Mouse (Mus musculus) adrenal gland, postnatal 36 days (tissue): ENCODE results near the gene Gm29289. TPM values are rescaled to one million over a fixed set of nuclear protein-coding genes. Genes with fewer than 3 reads are reported as not detected.
"Not testable (repeated sequence)": the region's sequence is repeated elsewhere in the genome, so short reads cannot be mapped to it uniquely, and the experiment has no call there.

Source experiments
- DNase-seq, 2 experiments: peaks; one replicate each; pipeline ENCODE4 v3.0.0; 2021; ENCODE audit warnings: mixed read lengths in 1 of 2
- long read RNA-seq, 2 experiments: library from polyadenylated mRNA; stranded (forward); transcript quantifications; one replicate each; pipeline ENCODE4 v2.0.0; 2021; ENCODE audit warnings: borderline sequencing depth in 2 of 2
- total RNA-seq, 2 experiments: library from RNA; stranded (reverse); gene quantifications; 2 replicates each; pipeline ENCODE4 v1.2.3; 2021

The Gm29289 gene
- total RNA-seq, result not detected
- long read RNA-seq, experiment 1, result 0 reads
- long read RNA-seq, experiment 2, result 0 reads

DNA sequence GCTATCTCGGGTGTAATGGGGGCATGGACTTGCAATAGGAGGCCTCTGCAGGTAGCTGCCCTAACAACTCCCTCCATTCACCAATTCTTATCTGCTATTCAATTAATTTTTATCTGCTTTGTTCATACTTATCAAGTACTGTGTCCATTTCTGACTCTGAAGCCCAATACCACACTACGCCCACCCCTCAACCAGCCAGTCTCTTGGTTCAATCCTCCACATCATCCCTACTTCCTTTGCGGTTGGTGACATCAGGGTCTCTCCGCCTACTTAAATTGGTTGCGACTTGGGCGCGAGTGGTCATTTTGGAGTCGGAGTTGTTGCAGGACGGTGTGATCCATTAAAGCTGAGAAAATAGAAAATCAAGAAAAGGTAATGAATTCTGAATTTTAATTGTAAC lies at the start of gene Gm29289:
Gene Gm29289 (plus strand): TSS at position 301 of the 400 bp plus-strand sequence.
- DNase-seq, result not testable (repeated sequence)

DNA sequence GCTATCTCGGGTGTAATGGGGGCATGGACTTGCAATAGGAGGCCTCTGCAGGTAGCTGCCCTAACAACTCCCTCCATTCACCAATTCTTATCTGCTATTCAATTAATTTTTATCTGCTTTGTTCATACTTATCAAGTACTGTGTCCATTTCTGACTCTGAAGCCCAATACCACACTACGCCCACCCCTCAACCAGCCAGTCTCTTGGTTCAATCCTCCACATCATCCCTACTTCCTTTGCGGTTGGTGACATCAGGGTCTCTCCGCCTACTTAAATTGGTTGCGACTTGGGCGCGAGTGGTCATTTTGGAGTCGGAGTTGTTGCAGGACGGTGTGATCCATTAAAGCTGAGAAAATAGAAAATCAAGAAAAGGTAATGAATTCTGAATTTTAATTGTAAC lies 31.7 kb upstream of the Gm29289 start, which contains the start of gene Gm10352:
Gene Gm10352 (plus strand): TSS at position 301 of the 400 bp plus-strand sequence.
- DNase-seq, result not testable (repeated sequence)

Other genes starting within 250 kb of the Gm29289 start
- not detected for gene H2al2b, start 211.9 kb upstream of the Gm29289 start, total RNA-seq
- gene Gm4064, start 136.4 kb upstream of the Gm29289 start, total RNA-seq, result not detected
- not detected for gene Rbmy, start 101.9 kb upstream of the Gm29289 start, total RNA-seq
- gene Gm10256, start 101.9 kb upstream of the Gm29289 start, total RNA-seq, result not detected
- gene Gm10352, start 31.6 kb upstream of the Gm29289 start, total RNA-seq, result not detected